Mouse (Mus musculus) gastrocnemius, adult 8-10 months (tissue): Measurements from ENCODE around the gene Gna15. TPM values are rescaled to one million over a fixed set of nuclear protein-coding genes. Genes with fewer than 3 reads are reported as not detected.
A peak's percentile ranks its signal among the peaks of the same experiment; 100 is the strongest.

ENCODE experiments used
- DNase-seq, 2 experiments: peaks; one replicate each; pipeline ENCODE4 v3.0.0; 2022; ENCODE audit warnings: low spot score in 2 of 2
- total RNA-seq, 4 experiments: library from RNA; stranded (reverse); gene quantifications; 2 replicates each; pipeline ENCODE4 v1.2.4; 2022

Gna15 gene
- total RNA-seq, 4 experiments from 2014 or later = 0.19 to 0.80 (median 0.24) TPM

DNA sequence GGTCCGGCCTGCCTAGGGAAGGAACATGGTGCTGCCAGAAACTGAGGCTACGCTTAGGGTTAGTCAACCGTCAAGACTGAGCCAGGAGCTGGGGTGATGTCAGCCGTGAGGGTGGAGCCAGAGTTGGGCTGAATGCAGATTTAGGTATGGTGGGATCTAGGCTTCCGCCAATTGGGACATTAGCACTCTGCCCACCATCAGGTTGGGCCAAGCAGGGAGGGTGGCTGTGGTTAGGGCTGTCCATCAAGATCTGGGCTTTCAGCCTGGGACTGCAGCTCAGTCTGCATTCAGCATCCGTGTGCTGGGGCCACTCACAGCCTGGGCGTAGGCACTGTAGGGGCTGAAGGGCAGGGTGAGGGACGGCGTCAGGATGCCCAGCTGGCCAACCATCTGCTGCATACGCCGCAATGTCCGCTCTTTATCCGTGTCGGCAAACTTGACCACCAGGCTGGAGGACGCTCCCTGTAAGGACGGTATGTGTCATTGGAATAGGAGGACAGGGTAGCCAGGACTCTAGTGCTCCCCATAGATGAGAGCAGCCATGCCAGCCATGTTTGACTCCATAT is 56.3 kb downstream of the Gna15 start:
- no peak for DNase-seq

DNA sequence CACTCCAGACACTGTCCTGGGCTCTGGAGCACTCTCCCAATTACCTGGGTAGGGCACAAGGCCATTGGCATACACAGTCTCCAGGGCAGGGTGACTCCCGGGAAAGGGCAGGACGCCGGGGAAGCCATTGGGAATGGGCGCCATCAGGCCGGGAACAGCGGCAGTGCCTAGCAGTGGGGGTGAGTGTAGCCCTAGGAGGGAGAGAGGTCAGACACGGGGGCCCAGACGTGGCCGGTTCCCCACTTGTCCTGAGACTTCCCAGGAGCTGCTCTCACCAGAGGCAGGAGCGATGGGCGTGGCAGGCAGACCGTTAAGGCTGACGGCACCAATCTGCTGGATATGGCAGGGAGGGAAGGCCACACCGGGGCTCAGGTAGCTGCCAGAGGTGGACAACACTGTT is 57.1 kb downstream of the Gna15 start:
- DNase-seq = no peak

- no peak for DNase-seq
Observed at GRCm38 (mm10) chr10:81466066-81466465, 58.0 kb downstream of the Gna15 start.

GRCm38 (mm10) chr10:81465265-81465645 is 58.8 kb downstream of the Gna15 start:
- DNase-seq = no peak

DNA sequence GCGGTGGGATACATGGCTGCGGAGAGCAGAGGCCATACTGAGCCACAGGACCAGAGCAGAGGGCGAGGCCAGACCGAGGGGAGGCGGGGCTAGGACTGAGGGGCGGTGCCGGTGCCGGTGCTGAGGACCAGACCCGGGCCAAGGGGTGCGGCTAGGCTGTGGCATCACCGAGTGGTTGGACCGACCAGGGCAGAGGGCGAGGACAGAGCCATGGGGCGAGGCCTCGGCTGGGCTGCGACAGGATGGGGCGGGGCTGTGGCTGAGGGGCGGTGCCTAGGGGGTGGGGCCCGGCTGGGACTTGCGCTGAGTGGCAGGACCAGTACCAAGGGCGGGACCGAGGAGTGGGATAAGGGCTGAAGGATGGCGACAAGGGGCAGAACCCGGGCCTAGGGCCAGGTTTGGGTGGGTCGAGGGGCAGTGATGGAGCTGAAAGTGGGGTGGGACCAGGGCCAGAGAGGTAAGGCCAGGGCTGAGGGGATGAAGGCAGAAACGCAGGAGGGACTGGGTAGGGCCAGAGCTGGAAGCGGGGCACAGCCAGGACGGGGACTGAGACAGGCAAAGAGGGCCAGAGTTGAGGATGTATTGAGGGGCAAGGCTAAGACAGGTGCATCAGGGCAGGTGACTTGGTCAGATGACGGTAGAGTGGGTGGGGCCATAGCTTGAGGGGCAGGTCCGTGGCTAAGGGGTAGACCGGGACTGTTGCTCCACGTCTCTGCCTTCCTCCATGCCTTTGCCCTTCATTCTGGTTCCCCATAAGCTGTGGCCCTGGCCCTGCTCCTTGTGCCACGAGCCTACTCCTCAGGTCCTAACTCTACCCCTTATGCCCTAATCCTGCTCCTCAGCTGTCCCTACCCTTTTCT is 59.4 kb downstream of the Gna15 start:
- DNase-seq = peak in 1 of 2 experiments; percentile 53

DNA sequence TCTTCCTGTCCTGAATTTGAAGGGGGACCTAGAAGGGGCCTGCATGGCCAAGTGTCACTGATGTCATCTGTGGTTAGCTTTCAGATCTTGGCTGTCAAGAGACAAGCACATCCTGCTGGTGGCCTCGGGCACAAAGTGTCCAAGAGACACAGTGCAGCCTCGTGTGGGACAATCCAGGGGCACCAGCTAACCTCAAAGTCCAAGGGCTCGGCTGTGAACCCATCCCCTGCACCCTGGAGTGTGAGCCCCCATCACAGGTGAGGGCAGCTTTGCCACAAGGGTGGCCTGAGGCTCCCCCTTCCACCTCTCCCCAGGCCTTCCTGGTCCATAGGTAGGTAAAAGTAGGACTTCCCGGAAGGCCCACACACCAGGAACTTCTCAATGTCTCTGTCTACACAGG is 60.5 kb downstream of the Gna15 start:
- no peak for DNase-seq

DNA sequence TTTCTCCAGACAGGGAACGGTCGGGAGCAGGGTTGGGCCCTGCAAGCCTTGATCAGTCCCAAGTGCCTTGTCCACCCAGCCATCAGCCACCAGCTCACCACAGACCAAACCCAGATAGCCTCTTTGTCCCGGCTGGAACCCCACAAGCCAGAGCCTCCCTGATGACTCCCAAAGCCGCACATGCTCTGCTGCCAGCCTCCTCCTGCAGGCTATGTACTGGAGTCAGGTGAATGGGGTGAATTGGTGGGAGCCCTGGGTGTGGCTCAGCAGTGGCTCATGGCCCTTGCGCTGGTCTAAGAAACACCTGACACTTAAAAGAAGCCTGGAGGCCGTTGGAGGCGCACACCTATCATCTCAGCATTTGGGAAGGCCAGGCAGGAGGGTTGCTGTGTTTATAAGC is 61.1 kb downstream of the Gna15 start:
- no peak for DNase-seq

DNA sequence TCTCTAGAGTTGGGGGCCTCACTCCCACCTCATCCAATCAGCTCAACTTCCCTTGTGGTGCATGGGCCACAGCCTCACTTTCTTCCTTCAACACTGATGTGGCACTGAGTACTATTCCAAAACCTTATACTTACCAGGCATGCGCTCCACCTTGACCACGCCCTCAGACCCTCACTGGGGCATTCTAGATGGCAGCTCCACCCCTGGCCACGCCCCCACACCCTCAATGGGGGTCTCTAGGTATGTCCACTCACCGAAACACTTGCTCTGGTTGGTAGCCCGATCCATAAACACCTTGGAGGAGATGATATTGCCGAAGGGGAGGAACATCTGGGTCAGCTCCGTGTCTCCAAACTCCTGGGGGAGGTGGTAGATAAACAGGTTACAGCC is 61.6 kb downstream of the Gna15 start:
- no peak for DNase-seq

- no peak for DNase-seq
Observed at GRCm38 (mm10) chr10:81461673-81462414, 62.2 kb downstream of the Gna15 start.

DNA sequence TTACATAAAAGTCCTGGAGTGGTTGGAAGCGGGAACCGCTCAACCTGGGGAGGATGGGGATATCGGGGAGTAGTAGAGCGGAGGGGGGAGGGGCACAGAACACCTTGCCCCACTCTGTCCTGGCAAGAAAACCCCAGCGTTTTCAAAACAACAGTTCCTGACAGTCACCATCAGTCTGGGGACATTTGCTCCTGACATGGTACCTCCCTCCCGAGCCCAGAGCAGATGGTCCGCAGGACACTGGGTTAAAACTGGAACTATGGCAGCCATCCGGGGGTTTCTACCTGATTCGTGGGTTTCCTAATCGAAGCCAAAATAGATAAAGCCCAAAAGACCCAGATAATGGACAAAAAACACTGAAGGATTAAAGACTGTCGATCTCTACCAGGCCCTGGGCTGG is 63.1 kb downstream of the Gna15 start:
- DNase-seq = no peak

DNA sequence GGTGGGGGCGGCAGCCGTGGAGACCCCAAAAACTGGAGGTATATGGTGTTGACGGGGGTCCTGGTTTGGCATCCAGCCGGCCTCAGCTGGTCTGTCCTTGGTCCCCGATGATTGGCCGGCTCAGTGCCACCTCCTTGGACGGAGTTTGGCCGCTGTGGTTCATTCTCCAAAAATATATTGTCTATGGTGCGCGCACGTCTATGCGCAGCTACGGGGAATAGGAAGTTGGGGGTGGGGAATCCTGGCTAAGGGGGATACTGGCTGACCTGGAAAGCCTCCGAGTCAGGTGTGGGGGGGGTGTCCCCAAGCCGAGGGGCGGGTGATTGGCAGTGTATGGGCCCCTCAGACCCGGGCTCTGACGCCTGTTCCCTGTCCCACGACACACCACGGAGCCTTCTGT is 63.6 kb downstream of the Gna15 start:
- no peak for DNase-seq

GRCm38 (mm10) chr10:81459399-81459798 is 64.6 kb downstream of the Gna15 start:
- no peak for DNase-seq

DNA sequence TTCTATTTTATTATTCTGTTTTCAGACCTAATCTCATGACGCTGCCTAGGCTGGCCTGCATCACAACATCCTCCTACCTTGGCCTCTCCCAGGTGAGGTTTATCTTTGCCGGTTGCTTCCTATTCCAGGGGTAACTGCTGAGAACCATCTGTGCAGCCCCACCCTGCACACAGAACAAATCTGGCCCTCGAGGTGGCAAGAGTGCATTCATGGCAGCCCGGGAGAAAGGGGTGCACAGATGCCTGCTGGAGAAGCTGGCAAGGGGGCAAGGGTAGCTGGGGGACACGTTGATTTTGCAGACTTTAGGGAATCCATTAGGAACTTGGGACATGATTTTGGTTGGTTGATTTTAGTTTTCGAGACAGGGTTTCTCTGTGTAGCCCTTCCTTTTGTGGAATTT is 65.8 kb downstream of the Gna15 start:
- no peak for DNase-seq

GRCm38 (mm10) chr10:81457624-81458023 is 66.4 kb downstream of the Gna15 start:
- no peak for DNase-seq

DNA sequence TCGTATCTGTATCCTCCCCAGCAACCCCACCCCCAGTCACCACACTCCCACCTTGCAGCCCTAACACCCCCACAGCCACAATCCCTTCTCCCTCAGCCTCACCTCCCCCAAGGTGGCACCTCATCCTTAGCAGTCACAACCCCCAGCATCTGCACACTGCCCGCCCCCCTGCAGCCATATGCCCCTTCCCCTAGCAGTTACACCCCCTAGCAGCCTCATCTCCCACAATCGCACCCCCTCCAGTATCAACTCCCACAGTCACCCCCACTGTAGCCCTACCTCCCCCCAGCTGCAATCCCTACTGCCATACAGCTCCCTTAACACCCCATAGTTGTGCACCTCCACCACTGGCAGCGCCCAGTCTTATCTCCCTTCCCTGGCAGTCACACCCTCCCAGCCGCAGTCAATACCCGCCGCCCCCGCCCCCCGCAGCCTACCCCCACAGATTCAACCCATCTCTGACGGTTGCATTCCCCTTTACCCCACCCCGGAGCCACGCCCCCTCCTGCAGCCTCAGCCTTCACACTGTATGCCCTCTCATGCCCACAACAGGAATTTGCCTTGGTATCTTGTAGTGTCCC is 67.0 kb downstream of the Gna15 start:
- DNase-seq = no peak

DNA sequence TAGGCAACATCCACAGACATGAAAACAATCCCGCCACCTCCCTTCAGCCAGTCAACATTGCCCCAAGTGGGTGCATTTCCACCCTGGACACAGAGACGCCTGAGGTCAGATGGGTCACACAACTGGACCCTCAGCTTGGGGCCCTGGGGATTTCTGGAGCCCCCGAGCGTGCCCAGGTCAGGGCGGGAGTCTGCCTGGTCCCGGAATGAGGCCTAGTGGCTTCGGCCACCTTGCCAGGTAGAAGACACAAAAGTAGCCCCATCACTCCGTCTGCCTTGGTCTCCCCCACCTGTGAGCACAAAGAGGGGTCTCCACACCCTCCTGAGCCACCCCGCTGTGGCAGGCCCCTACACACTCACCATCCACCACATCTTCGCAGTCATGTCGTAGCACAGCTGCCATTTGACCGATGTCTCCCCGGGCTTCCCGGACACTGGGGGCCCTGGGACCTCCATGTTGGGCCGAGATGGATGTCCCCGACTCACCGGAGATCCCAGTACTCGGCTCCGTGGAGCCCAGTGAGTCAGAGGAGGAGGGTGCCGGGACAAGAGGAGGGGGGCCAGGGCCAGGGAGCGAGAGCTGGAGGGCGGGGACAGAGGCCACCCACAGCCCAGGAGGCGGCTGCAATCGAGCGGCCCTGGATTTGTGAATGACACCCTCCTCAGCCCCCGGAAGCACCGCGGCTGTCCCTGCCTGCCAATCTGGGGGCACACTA is 68.7 kb downstream of the Gna15 start, which contains the start of gene Nfic:
Gene Nfic, minus strand, starts transcription at position 455 of the 715 bp plus-strand sequence.
- DNase-seq = no peak

- DNase-seq = no peak
Observed at GRCm38 (mm10) chr10:81454106-81454505, 69.9 kb downstream of the Gna15 start.

GRCm38 (mm10) chr10:81452947-81453288 is 71.1 kb downstream of the Gna15 start:
- no peak for DNase-seq
